Mouse (Mus musculus) myocyte (in vitro differentiated cells): ENCODE measurements around the gene Krt72.

Experiments used
- E2F4 ChIP-seq: IDR thresholded peaks from one replicate; pipeline ENCODE4 v1.6.1; 2011; ENCODE audit warnings: mild to moderate bottlenecking, control low read depth, moderate library complexity; ENCODE audit not compliant: insufficient read depth
- MAX ChIP-seq: IDR thresholded peaks from one replicate; pipeline ENCODE4 v1.6.1; 2011; ENCODE audit warnings: low read depth, mild to moderate bottlenecking, control low read depth
- MYOD1 ChIP-seq, 3 experiments: IDR thresholded peaks; one replicate each; pipeline ENCODE4 v1.6.1; 2011; ENCODE audit warnings: control low read depth in 2 of 3, low read depth in 2 of 3, mild to moderate bottlenecking in 2 of 3, moderate library complexity in 1 of 3; ENCODE audit not compliant: insufficient read length in 2 of 3, control insufficient read depth in 1 of 3
- MYOG ChIP-seq, 3 experiments: IDR thresholded peaks; one replicate each; pipeline ENCODE4 v1.6.1; 2011; ENCODE audit warnings: control low read depth in 2 of 3, low read depth in 2 of 3, mild to moderate bottlenecking in 2 of 3; ENCODE audit not compliant: insufficient read length in 2 of 3, control insufficient read depth in 1 of 3, insufficient read depth in 1 of 3
- POLR2A ChIP-seq: IDR thresholded peaks from one replicate; pipeline ENCODE4 v1.6.1; 2011; ENCODE audit warnings: low read depth, mild to moderate bottlenecking, control low read depth, moderate library complexity; ENCODE audit not compliant: insufficient read length
- USF1 ChIP-seq: IDR thresholded peaks from one replicate; pipeline ENCODE4 v1.6.1; 2011; ENCODE audit warnings: low read depth, mild to moderate bottlenecking, control low read depth, moderate library complexity

GRCm38 (mm10) chr15:101770226-101770625, 16.0 kb downstream of the Krt72 start:
- TF ChIP-seq MYOD1 (IDR thresholded peaks at IDR 0.05; ENCODE audit: control insufficient read depth in 1 of 3, insufficient read length in 2 of 3, low read depth in 2 of 3) (no peak), USF1 (no peak), POLR2A (no peak), E2F4 (no peak), MYOG (IDR thresholded peaks at IDR 0.05; ENCODE audit: control insufficient read depth in 1 of 3, insufficient read depth in 1 of 3, insufficient read length in 2 of 3, low read depth in 2 of 3) (no peak), MAX (no peak)
